Mouse (Mus musculus): ENCODE measurements around the gene Mia. TPM values are rescaled to one million over a fixed set of nuclear protein-coding genes. Genes with fewer than 3 reads are reported as not detected.
A peak's percentile ranks its signal among the peaks of the same experiment; 100 is the strongest.

Mia gene
- polyA plus RNA-seq, 1 experiment = not detected

GRCm38 (mm10) chr7:27189271-27189931, 8.4 kb upstream of the Mia start:
- no peaks in the 10 kb centered on the region for H3K27me3 ChIP-seq (ENCODE audit: control insufficient read depth, insufficient read depth, low read length)
- no peak overlapping the region for H3K4me3 ChIP-seq (ENCODE audit: low read depth, low read length)
- peak; percentile 43; the same call in 1 of the 2 replicates for TF ChIP-seq CTCF (IDR thresholded peaks at IDR 0.05; ENCODE audit: extremely low read depth, insufficient read length, insufficient replicate concordance, low read depth, low read length)
- no peak for TF ChIP-seq POLR2A (IDR thresholded peaks at IDR 0.05; ENCODE audit: low read depth, low read length)
- peaks cover 84% of the 10 kb centered on the region for H3K36me3 ChIP-seq (ENCODE audit: control insufficient read depth, insufficient read depth, low read length)
- WGBS = 96% methylated on average over 10 of the region's 10 CpGs
- H3K27ac ChIP-seq (ENCODE audit: insufficient read depth, low read depth, low read length) = no peak overlapping the region
- peaks cover 2% of the 10 kb centered on the region; the same call in 1 of the 2 replicates for H3K4me1 ChIP-seq (ENCODE audit: control insufficient read depth, insufficient read depth, insufficient read length, low read length)

- WGBS = 78% methylated on average over 5 of the region's 5 CpGs
- Histone ChIP-seq H3K4me1 (ENCODE audit: control insufficient read depth, insufficient read depth, insufficient read length, low read length) (no peaks in the 10 kb centered on the region; the same call in 1 of the 2 replicates), H3K27me3 (ENCODE audit: control insufficient read depth, insufficient read depth, low read length) (no peaks in the 10 kb centered on the region), H3K27ac (ENCODE audit: insufficient read depth, low read depth, low read length) (no peak overlapping the region), H3K4me3 (ENCODE audit: low read depth, low read length) (no peak overlapping the region), H3K36me3 (ENCODE audit: control insufficient read depth, insufficient read depth, low read length) (peaks cover 59% of the 10 kb centered on the region)
- no peak for TF ChIP-seq POLR2A (IDR thresholded peaks at IDR 0.05; ENCODE audit: low read depth, low read length)
- no peak for TF ChIP-seq CTCF (IDR thresholded peaks at IDR 0.05; ENCODE audit: extremely low read depth, insufficient read length, insufficient replicate concordance, low read depth, low read length)
These were observed 5.0 kb upstream of the Mia start for GRCm38 (mm10) chr7:27185986-27186385.

- Histone ChIP-seq H3K36me3 (ENCODE audit: control insufficient read depth, insufficient read depth, low read length) (peaks cover 48% of the 10 kb centered on the region), H3K27ac (ENCODE audit: insufficient read depth, low read depth, low read length) (no peak overlapping the region), H3K4me3 (ENCODE audit: low read depth, low read length) (no peak overlapping the region), H3K4me1 (ENCODE audit: control insufficient read depth, insufficient read depth, insufficient read length, low read length) (peaks cover 8% of the 10 kb centered on the region; the same call in 1 of the 2 replicates), H3K27me3 (ENCODE audit: control insufficient read depth, insufficient read depth, low read length) (no peaks in the 10 kb centered on the region)
- TF ChIP-seq CTCF (IDR thresholded peaks at IDR 0.05; ENCODE audit: extremely low read depth, insufficient read length, insufficient replicate concordance, low read depth, low read length) (peak; percentile 60; the same call in 1 of the 2 replicates), POLR2A (IDR thresholded peaks at IDR 0.05; ENCODE audit: low read depth, low read length) (no peak)
- 57% methylated on average over 3 of the region's 3 CpGs for WGBS
These were observed 4.0 kb upstream of the Mia start for GRCm38 (mm10) chr7:27184964-27185363.

GRCm38 (mm10) chr7:27182498-27182897, 1.5 kb upstream of the Mia start:
- H3K4me1 ChIP-seq (ENCODE audit: control insufficient read depth, insufficient read depth, insufficient read length, low read length) = peaks cover 20% of the 10 kb centered on the region; the same call in 1 of the 2 replicates
- 57% methylated on average over 1 of the region's 1 CpGs for WGBS
- H3K4me3 ChIP-seq (ENCODE audit: low read depth, low read length) = no peak overlapping the region
- no peaks in the 10 kb centered on the region for H3K27me3 ChIP-seq (ENCODE audit: control insufficient read depth, insufficient read depth, low read length)
- peaks cover 24% of the 10 kb centered on the region for H3K36me3 ChIP-seq (ENCODE audit: control insufficient read depth, insufficient read depth, low read length)
- no peak overlapping the region for H3K27ac ChIP-seq (ENCODE audit: insufficient read depth, low read depth, low read length)
- no peak for TF ChIP-seq POLR2A (IDR thresholded peaks at IDR 0.05; ENCODE audit: low read depth, low read length)
- TF ChIP-seq CTCF (IDR thresholded peaks at IDR 0.05; ENCODE audit: extremely low read depth, insufficient read length, insufficient replicate concordance, low read depth, low read length) = no peak

GRCm38 (mm10) chr7:27180036-27180435, 921 bp downstream of the Mia start:
- TF ChIP-seq CTCF (IDR thresholded peaks at IDR 0.05; ENCODE audit: extremely low read depth, insufficient read length, insufficient replicate concordance, low read depth, low read length) (no peak), POLR2A (IDR thresholded peaks at IDR 0.05; ENCODE audit: low read depth, low read length) (no peak)
- H3K27ac ChIP-seq (ENCODE audit: insufficient read depth, low read depth, low read length) = peak overlapping the region; percentile 14; the same call in 1 of the 2 replicates

GRCm38 (mm10) chr7:27179217-27179918, 1.6 kb downstream of the Mia start:
- Histone ChIP-seq H3K36me3 (ENCODE audit: control insufficient read depth, insufficient read depth, low read length) (peaks cover 8% of the 10 kb centered on the region; the same call in 1 of the 2 replicates), H3K4me1 (ENCODE audit: control insufficient read depth, insufficient read depth, insufficient read length, low read length) (peaks cover 20% of the 10 kb centered on the region; the same call in 1 of the 2 replicates), H3K27me3 (ENCODE audit: control insufficient read depth, insufficient read depth, low read length) (no peaks in the 10 kb centered on the region), H3K27ac (ENCODE audit: insufficient read depth, low read depth, low read length) (peak overlapping the region; percentile 43), H3K4me3 (ENCODE audit: low read depth, low read length) (peak overlapping the region; percentile 49)
- TF ChIP-seq CTCF (IDR thresholded peaks at IDR 0.05; ENCODE audit: extremely low read depth, insufficient read length, insufficient replicate concordance, low read depth, low read length) (no peak), POLR2A (IDR thresholded peaks at IDR 0.05; ENCODE audit: low read depth, low read length) (no peak)
- 38% methylated on average over 16 of the region's 16 CpGs for WGBS

More at GRCm38 (mm10) chr7:27180036-27180435, 921 bp downstream of the Mia start:
- Histone ChIP-seq H3K27me3 (ENCODE audit: control insufficient read depth, insufficient read depth, low read length) (no peaks in the 10 kb centered on the region), H3K4me3 (ENCODE audit: low read depth, low read length) (no peak overlapping the region), H3K4me1 (ENCODE audit: control insufficient read depth, insufficient read depth, insufficient read length, low read length) (peaks cover 20% of the 10 kb centered on the region; the same call in 1 of the 2 replicates), H3K36me3 (ENCODE audit: control insufficient read depth, insufficient read depth, low read length) (peaks cover 7% of the 10 kb centered on the region; the same call in 1 of the 2 replicates)
- WGBS = 15% methylated on average over 5 of the region's 5 CpGs
